Mouse (Mus musculus): ENCODE data around the gene Dach1. TPM values are rescaled to one million over a fixed set of nuclear protein-coding genes. Genes with fewer than 3 reads are reported as not detected.
A peak's percentile ranks its signal among the peaks of the same experiment; 100 is the strongest.

Gene Dach1
- total and polyA plus RNA-seq, 2 experiments from 2014 or later: 14.7 to 23.8 TPM

DNA sequence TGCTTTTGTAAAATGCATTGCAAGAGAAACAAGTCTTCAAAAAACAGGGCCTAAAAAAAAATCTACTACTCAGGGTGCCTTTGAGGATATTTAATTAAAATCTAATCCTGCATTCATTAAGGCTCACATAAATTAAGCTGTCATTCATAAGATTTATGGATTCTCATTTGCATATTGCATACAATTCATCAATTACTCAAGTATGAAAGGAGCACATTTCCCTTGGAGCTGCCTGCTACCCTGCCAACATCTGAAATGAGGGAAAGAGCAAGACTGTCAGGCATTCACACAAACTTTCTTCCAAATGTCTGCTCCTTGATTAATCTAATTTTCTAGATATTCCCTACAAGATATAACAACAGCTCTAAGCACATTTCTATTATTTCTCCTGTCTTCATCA lies 122.6 kb downstream of the Dach1 start:
- H3K9ac ChIP-seq (replicated peaks; ENCODE audit: low read length): no peak overlapping the region
- H3K4me2 ChIP-seq (ENCODE audit: low read depth, low read length): no peak overlapping the region
- no peak for ATAC-seq
- H3K27me3 ChIP-seq (ENCODE audit: insufficient read depth, low read length): no peaks in the 10 kb centered on the region
- no peak for TF ChIP-seq CTCF (IDR thresholded peaks at IDR 0.05; ENCODE audit: low read depth)
- H3K27ac ChIP-seq: no peak overlapping the region
- H3K9me3 ChIP-seq (ENCODE audit: low read length): no peaks in the 10 kb centered on the region
- H3K4me1 ChIP-seq (ENCODE audit: insufficient read depth, low read length): no peaks in the 10 kb centered on the region; the same call in 1 of the 2 replicates
- no peak overlapping the region for H3K4me3 ChIP-seq (ENCODE audit: low read length)
- peak; percentile 59 for DNase-seq (ENCODE audit: low spot score)
- H3K36me3 ChIP-seq (ENCODE audit: insufficient read depth, low read length): no peaks in the 10 kb centered on the region

GRCm38 (mm10) chr14:98038524-98038923 lies 131.0 kb downstream of the Dach1 start:
- 39% methylated on average over 1 of the region's 1 CpGs for WGBS
- no peak for ATAC-seq
- H3K36me3 ChIP-seq (ENCODE audit: insufficient read depth, low read length): no peaks in the 10 kb centered on the region

DNA sequence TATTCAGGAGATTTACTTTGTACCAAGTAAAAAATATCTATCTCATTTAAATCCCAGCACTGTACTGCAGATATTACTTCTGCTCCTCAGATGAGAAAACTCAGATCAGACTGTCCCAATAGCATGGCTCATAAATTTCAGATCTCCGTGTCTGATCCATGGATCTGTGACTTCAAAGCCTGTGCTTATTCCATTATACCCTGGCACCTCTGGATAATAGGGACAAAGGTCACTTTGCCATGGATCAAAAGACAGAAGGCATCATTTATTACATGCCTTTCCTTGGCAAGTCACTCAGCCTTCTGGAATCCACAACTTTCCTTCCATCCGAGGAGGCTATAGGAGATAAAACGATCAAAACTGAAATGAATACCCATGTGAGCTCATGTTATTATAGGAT lies 132.4 kb downstream of the Dach1 start:
- TF ChIP-seq CTCF (IDR thresholded peaks at IDR 0.05; ENCODE audit: low read depth): no peak
- H3K27me3 ChIP-seq (ENCODE audit: insufficient read depth, low read length): no peaks in the 10 kb centered on the region

More at GRCm38 (mm10) chr14:98038524-98038923, 131.0 kb downstream of the Dach1 start:
- Histone ChIP-seq H3K4me3 (ENCODE audit: low read length) (no peak overlapping the region), H3K4me2 (ENCODE audit: low read depth, low read length) (no peak overlapping the region), H3K27me3 (ENCODE audit: insufficient read depth, low read length) (no peaks in the 10 kb centered on the region), H3K4me1 (ENCODE audit: insufficient read depth, low read length) (no peaks in the 10 kb centered on the region), H3K27ac (no peak overlapping the region), H3K9me3 (ENCODE audit: low read length) (no peaks in the 10 kb centered on the region), H3K9ac (replicated peaks; ENCODE audit: low read length) (no peak overlapping the region)
- DNase-seq (ENCODE audit: low spot score): peak; percentile 5
- TF ChIP-seq CTCF (IDR thresholded peaks at IDR 0.05; ENCODE audit: low read depth): no peak

GRCm38 (mm10) chr14:98035261-98035660 lies 134.3 kb downstream of the Dach1 start:
- no peak for ATAC-seq
- no peaks in the 10 kb centered on the region for H3K4me1 ChIP-seq (ENCODE audit: insufficient read depth, low read length)
- no peak overlapping the region for H3K4me2 ChIP-seq (ENCODE audit: low read depth, low read length)
- no peaks in the 10 kb centered on the region for H3K27me3 ChIP-seq (ENCODE audit: insufficient read depth, low read length)
- no peaks in the 10 kb centered on the region for H3K36me3 ChIP-seq (ENCODE audit: insufficient read depth, low read length)
- H3K9ac ChIP-seq (replicated peaks; ENCODE audit: low read length): no peak overlapping the region
- no peak overlapping the region for H3K4me3 ChIP-seq (ENCODE audit: low read length)
- WGBS: 0% methylated on average over 1 of the region's 1 CpGs
- no peak overlapping the region for H3K27ac ChIP-seq
- no peak for DNase-seq (ENCODE audit: low spot score)
- H3K9me3 ChIP-seq (ENCODE audit: low read length): no peaks in the 10 kb centered on the region
- TF ChIP-seq CTCF (IDR thresholded peaks at IDR 0.05; ENCODE audit: low read depth): no peak

More for the DNA sequence above, 132.4 kb downstream of the Dach1 start:
- WGBS: 44% methylated on average over 3 of the region's 3 CpGs
- Histone ChIP-seq H3K4me1 (ENCODE audit: insufficient read depth, low read length) (no peaks in the 10 kb centered on the region), H3K9me3 (ENCODE audit: low read length) (no peaks in the 10 kb centered on the region), H3K27ac (no peak overlapping the region), H3K4me2 (ENCODE audit: low read depth, low read length) (no peak overlapping the region), H3K9ac (replicated peaks; ENCODE audit: low read length) (no peak overlapping the region), H3K4me3 (ENCODE audit: low read length) (no peak overlapping the region), H3K36me3 (ENCODE audit: insufficient read depth, low read length) (no peaks in the 10 kb centered on the region)
- ATAC-seq: no peak
- no peak for DNase-seq (ENCODE audit: low spot score)

DNA sequence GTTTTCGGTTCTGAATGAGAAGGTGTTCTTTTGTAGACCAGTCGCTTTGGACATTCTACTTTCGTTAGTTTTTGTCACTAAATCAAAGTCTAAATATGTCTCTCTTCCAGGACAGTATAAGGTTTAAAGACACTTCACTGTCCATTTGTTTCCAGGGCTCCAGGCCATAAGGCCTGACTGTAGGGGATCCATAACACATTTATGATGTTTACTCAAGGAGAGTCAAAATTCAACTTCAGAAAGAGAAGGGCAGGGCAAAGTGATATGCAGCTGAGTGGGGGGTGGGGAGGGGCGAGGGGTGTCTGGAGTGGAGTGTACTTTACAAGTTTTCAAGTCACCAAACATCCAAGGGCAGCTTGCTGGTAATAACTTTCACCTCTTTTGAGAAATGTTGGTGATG lies 146.0 kb downstream of the Dach1 start:
- Histone ChIP-seq H3K4me2 (ENCODE audit: low read depth, low read length) (no peak overlapping the region), H3K27me3 (ENCODE audit: insufficient read depth, low read length) (no peaks in the 10 kb centered on the region), H3K9me3 (ENCODE audit: low read length) (no peaks in the 10 kb centered on the region), H3K4me3 (ENCODE audit: low read length) (no peak overlapping the region), H3K4me1 (ENCODE audit: insufficient read depth, low read length) (no peaks in the 10 kb centered on the region), H3K9ac (replicated peaks; ENCODE audit: low read length) (no peak overlapping the region), H3K27ac (no peak overlapping the region), H3K36me3 (ENCODE audit: insufficient read depth, low read length) (no peaks in the 10 kb centered on the region)
- TF ChIP-seq CTCF (IDR thresholded peaks at IDR 0.05; ENCODE audit: low read depth): no peak
- WGBS: 85% methylated on average over 4 of the region's 4 CpGs
- no peak for ATAC-seq
- no peak for DNase-seq (ENCODE audit: low spot score)

DNA sequence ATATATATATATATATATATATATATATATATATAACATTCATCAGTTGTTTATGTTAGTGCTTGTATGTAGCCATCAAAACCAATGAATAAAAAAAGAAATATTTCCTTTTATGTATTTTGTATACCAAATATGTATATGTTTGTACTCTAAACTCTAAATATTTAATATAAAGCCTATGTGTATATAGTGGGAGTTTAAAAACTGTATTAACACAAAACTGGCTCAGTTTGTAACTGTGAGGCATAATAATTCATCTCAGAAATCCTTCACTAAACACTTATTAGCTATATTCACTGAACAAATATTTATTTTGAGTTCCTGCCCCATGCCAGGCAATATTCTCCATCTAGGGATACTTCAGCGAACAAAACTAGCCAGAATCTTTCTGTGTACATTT lies 155.5 kb downstream of the Dach1 start:
- Histone ChIP-seq H3K27ac (no peak overlapping the region), H3K9me3 (ENCODE audit: low read length) (no peaks in the 10 kb centered on the region), H3K4me1 (ENCODE audit: insufficient read depth, low read length) (no peaks in the 10 kb centered on the region), H3K9ac (replicated peaks; ENCODE audit: low read length) (no peak overlapping the region), H3K4me3 (ENCODE audit: low read length) (no peak overlapping the region), H3K36me3 (ENCODE audit: insufficient read depth, low read length) (no peaks in the 10 kb centered on the region), H3K27me3 (ENCODE audit: insufficient read depth, low read length) (no peaks in the 10 kb centered on the region), H3K4me2 (ENCODE audit: low read depth, low read length) (no peak overlapping the region)
- 100% methylated on average over 1 of the region's 1 CpGs for whole genome bisulfite sequencing
- DNase-seq (ENCODE audit: low spot score) (no peak), ATAC-seq (no peak)
- no peak for TF ChIP-seq CTCF (IDR thresholded peaks at IDR 0.05; ENCODE audit: low read depth)

DNA sequence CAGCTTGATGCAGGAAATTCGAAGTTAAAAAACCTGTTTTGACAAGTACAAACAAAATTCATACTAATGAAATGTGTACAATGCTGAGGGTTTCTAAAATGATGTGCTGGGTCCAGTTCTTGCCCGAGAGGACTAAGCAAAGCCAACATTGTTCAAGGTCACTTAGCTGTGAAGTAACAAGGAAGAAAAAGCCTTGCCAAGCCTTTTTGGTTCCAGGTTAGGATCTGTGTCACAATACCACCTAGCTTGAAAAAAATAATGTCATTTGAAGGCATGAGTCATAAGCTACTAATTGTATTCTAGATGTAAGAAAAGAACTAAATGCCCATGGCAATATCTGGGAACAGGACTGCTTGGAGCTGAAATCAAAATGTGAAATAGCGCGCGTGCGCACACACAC lies 161.1 kb downstream of the Dach1 start:
- no peak for TF ChIP-seq CTCF (IDR thresholded peaks at IDR 0.05; ENCODE audit: low read depth)
- Histone ChIP-seq H3K4me3 (ENCODE audit: low read length) (no peak overlapping the region), H3K27me3 (ENCODE audit: insufficient read depth, low read length) (no peaks in the 10 kb centered on the region), H3K36me3 (ENCODE audit: insufficient read depth, low read length) (no peaks in the 10 kb centered on the region), H3K9ac (replicated peaks; ENCODE audit: low read length) (no peak overlapping the region), H3K9me3 (ENCODE audit: low read length) (no peaks in the 10 kb centered on the region), H3K4me2 (ENCODE audit: low read depth, low read length) (no peak overlapping the region), H3K4me1 (ENCODE audit: insufficient read depth, low read length) (no peaks in the 10 kb centered on the region), H3K27ac (no peak overlapping the region)
- 81% methylated on average over 6 of the region's 6 CpGs for WGBS
- ATAC-seq (no peak), DNase-seq (ENCODE audit: low spot score) (no peak)
